Mouse (Mus musculus) C2C12 (cell line): ENCODE measurements around the gene Thoc5.

Experiments used
- CEBPB ChIP-seq: IDR thresholded peaks from one replicate; pipeline ENCODE4 v1.6.1; 2011; ENCODE audit warnings: low read depth, mild to moderate bottlenecking, control low read depth, moderate library complexity
- CTCF ChIP-seq: IDR thresholded peaks from one replicate; pipeline ENCODE4 v1.5.1; 2011; ENCODE audit not compliant: control insufficient read depth, insufficient read depth, insufficient read length
- FOSL1 ChIP-seq: IDR thresholded peaks from one replicate; pipeline ENCODE4 v1.8.0; 2011; ENCODE audit warnings: mild to moderate bottlenecking, low read length; ENCODE audit not compliant: poor library complexity, insufficient read depth, severe bottlenecking
- MAX ChIP-seq: IDR thresholded peaks from one replicate; pipeline ENCODE4 v1.6.1; 2011; ENCODE audit warnings: mild to moderate bottlenecking, control low read depth
- MYOD1 ChIP-seq: IDR thresholded peaks from one replicate; pipeline ENCODE4 v1.6.1; 2011; ENCODE audit warnings: low read depth; ENCODE audit not compliant: control insufficient read depth, insufficient read length
- MYOG ChIP-seq: IDR thresholded peaks from one replicate; pipeline ENCODE4 v1.6.1; 2011; ENCODE audit not compliant: control insufficient read depth, insufficient read length; ENCODE audit errors: extremely low read depth
- USF1 ChIP-seq: IDR thresholded peaks from one replicate; pipeline ENCODE4 v1.6.1; 2011; ENCODE audit warnings: low read depth, mild to moderate bottlenecking, control low read depth, moderate library complexity

GRCm38 (mm10) chr11:4901956-4902355, 6.8 kb downstream of the Thoc5 start:
- TF ChIP-seq CTCF = no peak
- no peak for TF ChIP-seq FOSL1
- no peak for TF ChIP-seq CEBPB
- no peak for TF ChIP-seq MYOG
- TF ChIP-seq MYOD1 = no peak
- TF ChIP-seq USF1 = no peak
- no peak for TF ChIP-seq MAX
